Mouse (Mus musculus) myocyte (in vitro differentiated cells): ENCODE results near the gene Foxk1.

Source experiments
- MAX ChIP-seq: IDR thresholded peaks from one replicate; pipeline ENCODE4 v1.6.1; 2011; ENCODE audit warnings: low read depth, mild to moderate bottlenecking, control low read depth
- MYOD1 ChIP-seq, 3 experiments: IDR thresholded peaks; one replicate each; pipeline ENCODE4 v1.6.1; 2011; ENCODE audit warnings: control low read depth in 2 of 3, low read depth in 2 of 3, mild to moderate bottlenecking in 2 of 3, moderate library complexity in 1 of 3; ENCODE audit not compliant: insufficient read length in 2 of 3, control insufficient read depth in 1 of 3
- MYOG ChIP-seq, 3 experiments: IDR thresholded peaks; one replicate each; pipeline ENCODE4 v1.6.1; 2011; ENCODE audit warnings: control low read depth in 2 of 3, low read depth in 2 of 3, mild to moderate bottlenecking in 2 of 3; ENCODE audit not compliant: insufficient read length in 2 of 3, control insufficient read depth in 1 of 3, insufficient read depth in 1 of 3
- POLR2A ChIP-seq: IDR thresholded peaks from one replicate; pipeline ENCODE4 v1.6.1; 2011; ENCODE audit warnings: low read depth, mild to moderate bottlenecking, control low read depth, moderate library complexity; ENCODE audit not compliant: insufficient read length
- POLR2AphosphoS2 ChIP-seq: IDR thresholded peaks from one replicate; pipeline ENCODE4 v1.6.1; 2011; ENCODE audit warnings: low read depth, control low read depth; ENCODE audit not compliant: insufficient read length
- REST ChIP-seq: IDR thresholded peaks from one replicate; pipeline ENCODE4 v1.6.1; 2011; ENCODE audit warnings: mild to moderate bottlenecking, control low read depth, moderate library complexity; ENCODE audit not compliant: insufficient read depth, insufficient read length
- SRF ChIP-seq: IDR thresholded peaks from one replicate; pipeline ENCODE4 v1.6.1; 2011; ENCODE audit warnings: low read depth; ENCODE audit not compliant: control insufficient read depth, insufficient read length
- TCF12 ChIP-seq: IDR thresholded peaks from one replicate; pipeline ENCODE4 v1.6.1; 2011; ENCODE audit warnings: mild to moderate bottlenecking, control low read depth; ENCODE audit not compliant: poor library complexity, insufficient read depth, severe bottlenecking
- TCF3 ChIP-seq: IDR thresholded peaks from one replicate; pipeline ENCODE4 v1.6.1; 2011; ENCODE audit warnings: low read depth, control low read depth; ENCODE audit not compliant: insufficient read length
- USF1 ChIP-seq: IDR thresholded peaks from one replicate; pipeline ENCODE4 v1.6.1; 2011; ENCODE audit warnings: low read depth, mild to moderate bottlenecking, control low read depth, moderate library complexity

DNA sequence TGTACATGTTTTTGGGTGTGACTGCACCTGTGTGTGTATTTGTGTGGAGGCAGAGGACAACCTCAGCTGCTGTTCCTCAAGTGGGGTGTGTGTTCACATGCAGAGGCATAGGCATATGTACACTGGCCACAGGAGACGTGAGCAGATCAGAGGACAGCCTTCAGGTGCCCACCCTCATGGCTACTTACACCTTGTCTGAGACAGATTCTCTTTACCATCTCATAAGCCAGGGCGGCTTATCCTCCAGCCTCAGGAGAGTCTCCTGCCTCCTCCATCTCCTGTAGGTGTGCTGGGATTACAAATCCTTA lies 61.3 kb downstream of the Foxk1 start:
- TF ChIP-seq POLR2A (no peak), MAX (no peak), USF1 (no peak), POLR2AphosphoS2 (no peak), TCF3 (no peak), MYOD1 (IDR thresholded peaks at IDR 0.05; ENCODE audit: control insufficient read depth in 1 of 3, insufficient read length in 2 of 3, low read depth in 2 of 3) (no peak), TCF12 (no peak), MYOG (IDR thresholded peaks at IDR 0.05; ENCODE audit: control insufficient read depth in 1 of 3, insufficient read depth in 1 of 3, insufficient read length in 2 of 3, low read depth in 2 of 3) (no peak), SRF (no peak), REST (no peak)
